Mouse (Mus musculus) cerebellum, postnatal 25 days (tissue): ENCODE results near the gene Perm1.

Experiments
- DNase-seq, 2 experiments: peaks; one replicate each; pipeline ENCODE4 v3.0.0; 2021; ENCODE audit warnings: mixed read lengths in 2 of 2

Perm1 gene

DNA sequence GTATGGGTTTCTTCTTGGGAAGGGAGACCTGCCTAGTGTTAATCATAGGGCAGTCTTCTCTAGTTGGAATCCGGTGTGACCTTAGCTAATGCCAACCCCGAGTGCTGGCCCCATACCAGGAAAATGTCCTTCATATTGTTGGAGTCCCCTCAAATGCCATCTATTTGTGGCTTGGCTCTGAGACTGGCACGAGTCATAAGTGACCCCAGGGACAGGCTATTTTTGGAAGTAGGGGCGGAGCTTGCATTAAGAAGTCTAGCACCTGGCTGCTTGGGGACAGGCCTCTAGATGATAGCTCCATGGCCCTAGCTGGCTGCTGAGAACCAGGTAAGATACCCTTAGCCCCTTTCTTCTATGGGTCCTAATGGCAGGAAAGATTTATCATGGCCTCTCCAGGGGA lies at the start of gene Perm1:
TSS of gene Perm1 (plus strand) at position 220 of the 400 bp plus-strand sequence.
- peak in 1 of 2 experiments; percentile 77 for DNase-seq

DNA sequence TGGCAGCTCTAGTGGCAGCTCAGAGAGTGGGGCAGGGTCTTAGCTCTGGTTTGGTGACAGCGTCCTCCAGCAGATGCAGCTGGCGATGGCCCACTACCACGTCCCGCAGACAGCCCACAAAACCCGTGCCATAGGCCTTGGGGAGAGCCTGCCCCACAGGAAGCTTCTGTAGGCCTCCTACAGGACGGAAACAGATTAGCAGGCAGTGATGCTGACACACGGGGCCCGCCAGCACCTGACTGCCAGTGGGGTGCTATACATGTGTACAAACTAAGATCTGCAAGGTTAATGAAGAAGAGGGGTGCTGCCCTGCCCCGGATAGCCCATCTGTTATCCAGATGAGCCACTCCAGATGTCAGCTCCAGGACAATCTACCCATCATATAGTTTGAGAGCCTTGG lies 49.2 kb upstream of the Perm1 start:
- DNase-seq: no peak

DNA sequence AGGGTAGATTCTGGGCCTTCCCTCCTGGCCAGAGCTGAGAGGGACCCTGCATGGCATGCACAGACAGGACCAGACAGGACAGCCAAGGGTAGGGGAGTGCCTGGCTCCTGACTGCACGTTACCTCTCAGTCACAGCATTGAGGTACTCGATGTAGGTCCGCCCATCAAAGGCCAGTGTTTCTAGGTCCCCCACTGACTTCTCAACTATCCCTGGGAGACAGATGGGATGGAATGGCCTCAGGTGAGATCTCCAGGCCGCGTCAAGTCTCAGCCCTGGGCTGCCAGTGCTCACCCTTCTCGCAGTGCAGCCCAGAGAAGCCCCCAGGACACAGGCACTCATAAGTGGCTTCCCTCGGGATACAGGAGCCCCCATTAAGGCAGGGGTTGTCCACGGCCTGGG lies 47.1 kb upstream of the Perm1 start:
- no peak for DNase-seq

DNA sequence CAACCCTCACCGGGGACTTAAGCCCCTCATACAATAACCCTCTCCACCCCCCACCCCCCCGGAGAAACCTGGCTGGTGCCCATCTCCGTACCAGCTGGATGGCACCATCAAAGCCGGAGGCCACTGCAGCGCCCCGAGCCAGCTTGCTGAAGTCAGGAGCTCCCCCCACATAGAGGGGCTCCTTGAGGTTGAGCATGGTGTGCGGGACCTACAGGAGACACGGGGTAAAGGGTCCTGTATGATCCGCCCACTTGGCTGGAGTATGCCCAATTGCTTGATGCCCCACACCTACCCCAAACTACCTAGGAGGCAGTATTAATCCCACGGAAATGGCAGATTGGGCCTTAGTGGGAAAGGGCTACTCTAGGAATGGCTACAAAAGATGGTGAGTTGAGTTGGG lies 46.5 kb upstream of the Perm1 start:
- no peak for DNase-seq

DNA sequence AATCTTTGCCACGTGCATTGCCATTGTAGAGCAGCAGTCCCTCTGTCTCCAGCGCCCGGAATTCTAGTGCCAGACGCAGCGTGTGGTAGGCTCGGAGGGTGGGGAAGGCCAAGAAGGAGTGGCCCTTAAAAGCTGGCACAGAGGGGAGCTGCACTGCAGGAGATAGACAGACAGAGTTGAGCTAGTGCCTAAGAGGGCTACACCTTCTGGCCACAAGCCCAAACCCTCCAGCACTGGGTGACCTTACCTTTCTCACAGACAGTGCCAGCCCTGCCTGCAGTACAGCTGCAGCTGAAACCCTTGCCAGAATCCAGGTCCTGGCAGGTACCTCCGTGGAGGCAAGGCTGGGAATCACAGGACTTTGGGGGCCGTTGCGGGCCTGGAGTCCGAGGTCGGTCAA lies 43.8 kb upstream of the Perm1 start:
- DNase-seq: no peak

DNA sequence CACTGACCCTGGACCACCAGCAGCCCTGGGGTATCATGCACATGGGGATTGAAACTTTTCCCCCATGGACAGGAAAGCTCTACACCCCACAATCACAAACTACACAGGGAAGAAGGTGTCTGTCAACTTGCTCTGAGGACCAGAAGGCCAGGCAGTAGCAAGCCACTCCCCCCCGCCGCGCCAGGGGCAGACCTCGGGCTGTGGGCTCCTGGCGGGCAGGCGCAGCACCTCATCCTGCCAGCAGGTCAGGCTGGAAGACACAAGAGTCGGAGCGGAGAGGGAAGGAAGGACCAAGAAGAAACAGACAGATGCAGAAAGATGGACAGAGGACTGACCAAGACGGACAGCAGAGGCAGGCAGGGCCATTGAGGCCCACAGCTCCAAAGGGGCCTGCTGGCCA lies 38.0 kb upstream of the Perm1 start:
- DNase-seq: no peak

DNA sequence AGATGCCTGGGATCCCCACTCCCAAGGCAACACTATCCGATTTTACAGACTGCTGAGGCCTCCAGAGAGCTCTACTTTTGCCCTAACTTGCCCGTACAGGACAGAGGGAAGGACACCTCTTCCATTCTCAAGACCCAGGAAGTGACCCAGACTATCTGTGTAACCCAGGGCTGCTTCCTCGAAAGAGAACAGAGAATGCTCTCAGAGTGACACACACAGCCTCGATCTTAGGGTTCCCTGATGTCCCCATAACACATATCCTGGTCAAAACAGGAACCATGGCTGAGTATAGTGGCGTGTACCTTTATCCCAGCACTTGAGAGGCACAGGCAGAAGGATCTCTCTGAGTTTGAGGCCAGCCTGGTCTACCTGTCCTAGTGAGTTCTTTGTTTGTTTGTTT lies 31.9 kb upstream of the Perm1 start:
- no peak for DNase-seq

DNA sequence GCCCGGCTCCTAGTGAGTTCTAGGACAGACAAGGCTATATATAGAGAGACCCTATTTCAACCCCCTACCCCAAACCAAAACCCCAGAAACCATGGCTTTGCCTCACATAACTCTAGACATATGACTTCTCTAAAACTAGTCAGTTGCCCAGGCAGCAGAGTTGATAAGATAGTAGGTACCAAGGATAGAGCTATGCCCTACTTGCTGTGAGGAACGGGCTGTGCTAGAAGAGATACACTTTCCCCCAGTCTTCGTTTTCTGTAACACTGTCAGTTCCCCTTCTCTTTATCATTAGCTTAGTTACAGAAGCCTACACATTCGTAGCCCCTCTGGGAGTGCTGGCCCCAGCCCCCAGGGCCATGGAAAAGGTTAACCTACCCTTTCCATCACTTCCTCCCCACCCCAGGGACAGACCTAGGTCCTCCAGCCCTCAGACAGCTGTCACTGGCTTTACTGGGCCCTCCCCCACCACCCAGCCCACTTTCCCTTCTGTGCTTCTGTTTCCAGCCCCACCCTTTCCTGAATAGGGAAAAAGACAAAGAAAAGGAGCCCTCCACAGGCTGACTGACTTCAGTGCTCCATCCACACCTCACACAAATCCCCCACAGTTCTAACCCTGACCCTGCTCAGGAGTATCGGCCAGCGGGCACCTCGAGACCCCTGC lies 31.2 kb upstream of the Perm1 start:
- DNase-seq: no peak

DNA sequence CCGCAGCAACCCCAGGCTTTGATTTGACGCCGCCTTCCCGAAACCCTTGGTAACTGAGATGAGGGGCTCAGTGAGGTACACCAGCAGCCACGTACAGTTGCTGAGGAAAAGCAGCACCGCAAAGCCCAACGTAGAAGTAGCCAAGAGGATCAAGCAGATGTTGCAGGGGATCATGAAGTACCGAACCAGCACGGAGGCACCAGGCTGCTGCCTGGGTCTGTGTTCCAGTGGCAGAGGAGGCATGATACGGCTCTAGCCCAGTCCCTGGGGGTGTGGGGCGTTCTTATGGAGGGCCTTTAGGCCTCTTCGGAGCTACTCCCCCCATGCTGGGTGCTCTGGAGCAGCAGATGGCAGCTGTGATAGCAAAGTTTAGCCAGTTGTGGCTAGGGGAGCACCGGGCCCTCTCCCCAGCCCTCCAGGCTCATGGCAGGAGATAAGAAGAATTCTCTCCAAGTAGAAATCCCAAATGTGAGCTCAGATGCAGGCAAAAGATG lies 30.2 kb upstream of the Perm1 start:
- DNase-seq: peak in 1 of 2 experiments; percentile 23

DNA sequence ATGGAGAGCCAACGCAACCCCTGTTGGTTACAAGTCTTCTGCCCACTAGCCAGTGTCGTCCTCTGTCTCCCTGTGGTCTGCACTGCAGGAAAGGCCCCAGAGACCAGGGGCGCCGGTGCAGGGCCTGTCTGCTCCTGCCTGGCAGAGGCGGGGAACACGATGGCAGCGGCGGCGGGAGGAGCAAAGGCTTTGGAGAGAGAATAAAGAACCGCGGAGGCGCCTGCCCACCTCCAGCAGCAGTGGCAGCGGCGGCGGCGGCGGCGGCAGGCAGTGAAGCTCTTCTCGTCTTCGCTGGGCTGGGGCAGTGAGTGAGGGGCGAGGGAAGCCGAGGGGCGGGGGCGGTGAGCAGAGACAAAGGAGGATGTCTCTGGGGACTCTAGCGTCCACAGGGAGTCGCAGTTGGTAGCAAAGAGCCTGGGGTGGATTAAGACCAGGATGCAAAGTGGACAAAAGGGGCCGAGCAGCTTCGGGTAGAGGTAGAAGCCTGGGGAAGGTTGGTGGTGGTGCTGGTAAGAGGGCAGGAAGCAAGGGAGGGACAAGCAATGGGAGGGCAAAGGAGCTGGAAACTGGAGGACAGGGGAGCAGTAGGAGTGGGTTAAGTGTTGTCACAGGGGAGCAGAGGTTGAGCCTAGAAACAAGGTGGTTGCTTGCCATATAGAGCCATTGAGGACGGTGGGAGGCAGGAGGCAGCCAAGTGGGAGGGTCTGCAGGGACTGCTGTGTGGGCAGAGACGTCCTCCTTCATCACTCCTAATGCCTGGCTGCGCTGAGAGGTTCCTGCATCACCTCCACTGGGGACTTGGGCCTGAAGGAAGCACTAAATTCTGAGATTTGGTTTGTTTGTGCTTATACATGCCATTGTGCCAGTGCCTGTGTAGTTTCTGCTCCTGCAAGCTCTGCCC lies 29.5 kb upstream of the Perm1 start:
- peak; percentile 52 to 63 for DNase-seq

DNA sequence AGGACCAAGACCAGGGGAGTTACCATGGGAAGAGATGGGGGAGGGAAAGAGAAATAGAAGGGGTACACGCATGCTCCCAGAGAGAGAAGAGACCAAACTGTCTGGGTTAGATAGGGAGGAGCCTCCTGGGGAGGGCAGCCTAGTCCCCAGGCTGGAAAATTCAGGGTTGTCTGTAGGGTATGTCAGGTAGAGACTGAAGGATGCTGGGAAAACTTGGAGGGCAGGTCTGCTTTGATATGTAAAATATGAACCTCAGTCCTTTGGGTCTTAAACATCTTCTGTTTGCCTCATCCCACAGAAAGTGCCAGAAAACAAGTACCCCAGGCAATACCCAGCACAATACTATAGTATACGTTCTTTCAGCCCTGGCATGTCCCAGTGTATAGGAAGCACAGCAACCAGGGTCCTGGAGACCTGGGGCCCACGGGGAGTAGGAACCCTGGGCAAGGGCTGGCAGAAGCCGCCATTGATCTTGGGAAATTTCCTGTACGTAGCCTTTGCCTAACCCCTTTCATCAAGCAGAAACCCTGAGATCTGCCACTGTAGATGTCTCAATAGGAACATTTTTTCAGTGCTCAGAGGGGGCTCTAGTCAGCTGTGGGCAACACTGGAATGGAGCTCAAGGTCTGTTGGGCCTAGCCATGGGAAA lies 27.4 kb upstream of the Perm1 start:
- DNase-seq: no peak

DNA sequence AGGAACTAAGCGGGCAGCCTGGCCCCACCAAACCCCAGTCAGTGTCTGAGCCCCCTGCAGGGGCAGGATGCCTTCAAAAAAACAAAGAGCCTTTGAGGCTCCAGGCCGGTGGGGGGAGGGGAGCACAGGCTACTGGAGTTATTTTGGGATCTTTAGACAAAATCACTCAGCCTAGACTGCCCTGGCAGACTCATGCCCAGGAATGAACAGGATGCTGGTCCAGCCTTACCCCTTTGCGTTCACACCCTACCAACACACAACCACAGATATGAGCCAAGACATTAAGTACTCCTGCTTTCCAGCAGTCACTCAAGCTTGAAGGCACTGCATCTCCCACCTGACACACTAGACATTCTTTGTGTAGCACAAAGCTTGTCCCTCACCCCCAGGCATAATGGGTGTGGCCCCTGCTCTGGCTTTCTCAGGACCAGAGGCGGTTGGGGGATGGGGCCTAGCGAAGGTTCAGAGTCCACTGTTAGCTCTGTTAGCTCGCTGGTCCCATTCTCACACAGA lies 26.8 kb upstream of the Perm1 start:
- peak; percentile 34 to 63 for DNase-seq

DNA sequence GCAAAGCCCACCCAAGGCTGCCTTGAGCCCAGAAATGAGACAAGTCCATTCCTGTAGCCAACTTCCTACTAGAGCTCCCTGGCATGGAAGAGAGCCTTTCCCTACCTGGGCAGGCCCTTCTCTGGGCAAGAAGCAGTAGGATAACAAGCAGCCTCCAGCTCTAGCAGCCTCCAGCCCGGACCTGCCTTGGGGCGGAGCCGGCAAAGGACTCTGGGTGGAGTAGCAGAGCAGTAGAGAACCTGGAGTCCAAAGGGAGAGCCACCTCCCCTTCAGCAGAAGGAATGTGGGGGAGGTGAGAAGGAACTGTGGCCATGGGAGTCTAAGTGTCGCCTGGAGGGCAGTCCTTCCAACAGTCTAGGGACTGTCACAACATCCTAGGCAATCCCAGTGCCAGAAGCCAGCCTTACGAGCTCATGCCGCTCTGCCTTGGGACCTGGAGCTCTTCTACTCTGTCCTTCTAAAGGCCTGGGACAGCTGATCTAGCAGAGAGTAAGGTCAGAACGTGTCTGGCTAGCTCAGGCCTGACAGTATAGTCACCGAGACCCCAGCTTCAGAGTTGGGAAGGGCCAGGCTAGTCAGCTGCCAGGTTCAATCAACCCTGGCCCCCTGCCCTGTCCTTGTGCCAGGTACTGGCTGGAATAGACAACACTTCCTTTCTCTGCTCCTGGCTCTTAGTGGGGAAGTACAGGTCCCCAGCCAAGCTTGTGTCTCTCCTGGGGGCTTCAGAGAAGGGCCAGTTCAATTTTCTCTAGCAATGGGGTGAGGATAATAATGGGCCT lies 23.1 kb upstream of the Perm1 start:
- DNase-seq: peak; percentile 27 to 50

DNA sequence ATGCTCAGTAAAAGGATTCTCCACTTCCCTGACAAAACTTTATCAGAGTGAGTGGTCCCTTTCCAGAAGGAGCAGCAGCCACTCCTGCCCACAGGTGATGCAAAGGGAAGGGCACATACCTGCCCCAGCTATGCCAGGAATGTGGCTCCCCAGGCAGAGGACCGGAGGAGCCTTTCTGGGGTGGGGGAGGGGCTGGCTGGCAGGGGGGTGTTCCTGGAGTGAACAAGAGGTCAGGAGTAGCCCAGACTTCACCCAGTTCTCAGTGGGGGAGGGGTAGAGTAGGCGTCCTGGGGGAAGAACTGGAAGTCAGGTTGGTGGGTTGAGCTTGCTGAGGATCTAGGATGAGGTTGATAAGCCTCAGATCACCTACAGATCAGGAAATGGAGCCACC lies 22.5 kb upstream of the Perm1 start:
- no peak for DNase-seq

DNA sequence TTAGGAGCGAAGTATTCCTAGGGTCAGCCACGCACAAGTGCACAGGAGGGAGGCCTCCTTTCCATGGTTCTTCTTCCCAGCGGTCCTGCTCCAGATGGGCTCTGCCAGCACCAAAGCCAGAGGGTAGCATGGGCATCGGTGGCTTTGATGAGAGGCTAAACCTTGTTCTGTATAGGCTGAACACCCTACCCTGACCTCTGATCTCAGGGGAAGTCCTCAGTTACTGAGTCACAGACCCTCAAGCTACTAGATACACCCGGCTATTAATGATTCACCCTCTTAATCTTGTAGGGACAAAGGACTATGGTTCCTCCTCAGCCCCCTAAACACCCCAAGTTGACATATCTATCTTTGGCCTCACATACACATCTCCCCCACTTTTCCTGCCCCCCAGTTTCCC lies 21.8 kb upstream of the Perm1 start:
- DNase-seq: no peak

DNA sequence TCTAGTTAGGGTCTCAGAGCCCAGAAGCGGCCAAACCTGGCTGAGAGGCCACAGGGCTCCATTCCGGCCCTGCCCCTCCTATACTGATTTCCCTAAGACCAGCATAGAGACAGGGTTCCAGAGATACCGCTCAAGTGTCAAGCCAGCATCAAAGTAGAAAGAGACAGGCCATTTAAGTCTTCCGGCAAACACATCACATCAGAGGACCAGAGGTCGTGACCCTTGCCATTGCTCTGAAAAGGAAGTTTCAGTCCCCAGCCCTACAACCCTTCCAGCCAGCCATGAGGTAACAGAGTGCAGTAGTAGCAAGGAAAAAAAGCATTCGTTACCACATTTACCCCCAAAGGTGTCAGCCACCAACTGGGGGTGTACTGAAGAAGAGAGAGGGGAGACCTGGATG lies 21.3 kb upstream of the Perm1 start:
- DNase-seq: no peak

DNA sequence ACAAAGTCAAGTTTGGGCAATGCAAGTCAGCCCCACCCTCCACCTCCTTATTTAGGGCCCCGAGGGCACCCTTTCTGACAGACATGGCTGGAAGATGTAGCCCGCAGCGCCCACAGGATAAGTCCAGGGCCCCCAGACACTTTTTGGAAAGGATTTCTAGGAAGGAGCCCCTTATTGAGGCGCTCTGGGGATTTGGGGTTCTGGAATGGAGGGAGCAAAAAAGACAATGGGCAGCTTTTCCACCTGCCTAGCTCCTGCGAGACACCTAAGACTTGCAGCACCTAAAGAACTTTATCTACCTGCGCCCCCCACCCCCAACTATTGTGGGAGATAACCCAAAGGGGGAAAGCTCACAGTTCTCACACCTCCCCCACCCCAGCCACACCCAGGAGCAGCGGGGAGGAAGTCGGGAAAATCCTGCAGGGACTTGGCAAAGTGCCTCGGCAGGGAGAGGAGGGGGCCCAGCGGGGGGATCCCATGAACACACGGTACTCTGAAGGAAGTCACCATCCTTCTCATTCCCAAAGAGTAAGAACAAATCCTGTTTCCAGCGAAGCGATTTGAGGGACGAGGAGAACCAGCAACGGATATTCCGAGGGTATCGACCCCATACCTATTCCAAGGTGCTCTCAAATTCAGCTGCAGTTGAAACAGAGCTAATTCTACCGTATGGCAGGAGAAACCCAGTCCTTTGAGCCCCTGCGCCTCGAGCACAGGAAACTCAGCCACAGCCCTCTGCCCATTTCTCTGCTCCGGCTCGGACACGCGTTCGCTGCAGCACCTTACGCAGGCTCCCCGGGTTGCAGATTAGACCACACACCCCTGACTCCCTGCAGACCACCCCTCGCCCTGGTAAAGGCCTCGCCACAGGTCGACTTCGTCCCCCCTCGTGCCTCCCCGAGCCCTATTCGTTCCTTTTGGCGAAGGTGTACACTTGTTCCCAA lies 19.5 kb upstream of the Perm1 start:
- DNase-seq: peak; percentile 39 to 61

DNA sequence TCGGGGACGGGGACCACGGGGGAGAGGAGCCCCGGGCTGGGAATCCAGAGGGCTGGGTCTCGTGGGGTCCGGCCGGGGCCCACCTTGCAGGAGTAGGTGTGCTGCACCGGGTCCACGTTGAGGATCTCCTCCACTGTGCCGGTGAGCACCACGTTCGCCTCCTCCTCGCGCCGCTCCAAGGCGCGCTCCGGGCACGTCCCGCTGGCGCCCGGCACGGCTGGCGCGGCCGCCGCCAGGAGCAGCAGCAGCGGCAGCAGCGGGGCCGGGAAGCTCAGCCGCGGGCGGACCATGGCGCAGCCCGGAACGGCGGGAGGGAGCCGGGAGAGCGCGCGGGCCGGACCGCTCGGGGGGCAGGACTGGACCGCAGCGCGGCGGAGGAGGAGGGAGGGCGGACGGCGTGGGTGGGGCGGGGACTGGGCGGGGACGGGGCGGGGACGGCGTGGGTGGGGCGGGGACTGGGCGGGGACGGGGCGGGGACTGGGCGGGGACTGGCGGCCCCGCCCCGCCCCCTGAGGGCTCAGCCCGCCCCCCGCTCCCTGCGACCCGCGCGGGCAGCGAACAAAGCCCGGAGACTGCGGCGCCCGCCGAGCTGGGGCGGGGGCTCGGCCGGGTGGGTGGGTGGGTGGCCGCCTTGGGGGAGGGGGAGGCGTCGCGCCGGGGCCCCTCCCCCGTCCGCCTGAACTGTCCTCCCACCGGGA lies 18.4 kb upstream of the Perm1 start, which contains the start of gene Agrn:
TSS of gene Agrn (minus strand) at position 358 of the 698 bp plus-strand sequence.
- peak; percentile 79 to 89 for DNase-seq

DNA sequence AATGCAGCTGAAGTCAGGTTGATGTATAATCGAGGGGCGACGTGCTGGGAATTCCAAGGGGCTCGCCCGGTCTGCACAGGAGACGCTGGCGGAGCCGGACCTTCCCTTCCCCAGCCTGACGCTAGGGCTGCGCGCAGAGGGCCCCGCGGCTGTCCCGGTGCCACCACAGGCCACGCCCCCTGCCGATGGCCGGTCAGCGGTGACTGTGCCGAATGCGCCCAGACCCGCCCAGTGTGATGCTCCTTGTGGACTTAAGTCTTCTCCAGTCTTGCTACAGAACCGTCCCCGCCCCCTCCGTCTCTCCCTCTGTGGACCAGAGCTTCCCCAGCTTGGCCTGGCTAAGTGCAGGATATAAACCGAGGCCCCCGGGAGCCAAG lies 17.9 kb upstream of the Perm1 start:
- peak; percentile 84 to 92 for DNase-seq

DNA sequence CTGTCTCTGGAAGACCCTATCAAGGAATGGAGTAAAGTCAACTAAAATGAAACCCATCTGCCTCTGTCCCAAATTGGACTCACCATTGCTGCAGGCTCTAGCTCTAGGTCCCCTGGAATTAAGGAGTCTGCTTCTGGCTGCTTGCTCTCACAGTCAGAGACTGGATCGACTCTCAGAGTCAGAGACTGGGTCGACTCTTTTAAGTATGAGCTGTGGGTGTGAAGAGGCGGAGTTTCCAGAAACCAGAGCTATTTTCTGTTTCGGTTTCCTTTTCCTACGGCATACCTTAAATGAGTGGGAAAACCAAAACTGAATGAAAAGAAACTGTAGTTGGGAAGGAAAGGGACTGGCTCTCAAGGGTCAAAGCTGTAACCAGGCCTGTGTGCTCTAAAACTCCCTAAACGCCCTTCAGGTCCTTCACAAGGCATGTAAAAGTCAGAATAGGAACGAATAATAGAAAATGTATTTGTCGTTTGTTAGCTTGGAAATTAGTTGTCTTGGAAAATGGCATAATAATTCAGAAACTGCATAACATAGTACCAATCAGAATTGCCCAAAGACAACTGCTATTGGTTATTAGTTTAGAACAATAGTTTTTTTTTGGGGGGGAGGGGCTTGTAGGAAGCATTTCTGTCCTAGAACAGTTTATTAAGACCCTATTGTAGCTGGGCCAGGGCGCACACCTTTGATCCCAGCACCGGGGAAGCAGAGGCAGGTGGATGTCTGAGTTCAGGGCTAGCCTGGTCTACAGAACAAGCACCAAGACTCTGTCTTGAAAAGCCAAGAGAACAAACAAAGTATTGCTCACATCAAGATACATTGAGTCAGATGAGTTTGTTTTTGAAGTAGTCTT lies 14.8 kb upstream of the Perm1 start, which contains the start of gene Isg15:
TSS of gene Isg15 (minus strand) at position 196 of the 853 bp plus-strand sequence.
- DNase-seq: no peak
